Mouse (Mus musculus) central nervous system, embryonic 18 days (tissue): Measurements from ENCODE around the gene Slc9c1. TPM values are rescaled to one million over a fixed set of nuclear protein-coding genes. Genes with fewer than 3 reads are reported as not detected.

ENCODE experiments used
- polyA plus RNA-seq: library from polyadenylated mRNA; depleted of rRNA; stranded (reverse); fragments of >200 nt; gene quantifications from 2 replicates; pipeline ENCODE4 v1.2.3, GENCODE M21; 2012; rRNA removed

Slc9c1 gene
- polyA plus RNA-seq, result not detected in 2 replicates

GRCm38 (mm10) chr16:45535009-45535408, at the start of gene Slc9c1:
Gene Slc9c1, plus strand, starts transcription at chr16:45535309.

DNA sequence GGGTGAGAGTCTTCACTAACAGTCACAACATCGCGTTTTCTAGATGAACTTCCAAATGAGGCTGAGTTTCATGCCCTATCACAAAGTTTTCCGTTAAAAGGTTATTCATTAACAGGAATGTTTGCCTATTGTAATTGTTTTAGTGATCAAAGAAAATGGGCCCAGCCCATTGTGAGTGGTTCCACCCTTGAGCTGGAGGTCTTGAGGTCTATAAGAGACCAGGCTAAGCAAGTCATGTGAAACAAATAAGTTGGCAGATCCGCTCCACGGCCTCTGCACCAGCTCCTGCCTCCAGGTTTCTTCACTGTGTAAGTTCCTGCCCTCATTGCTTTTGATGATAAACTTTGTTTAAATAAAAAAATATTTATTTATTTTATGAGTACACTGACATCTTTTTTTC, 42.2 kb upstream of the Slc9c1 start, which contains the start of gene Gm609:
Gene Gm609, minus strand, starts transcription at position 43 of the 400 bp plus-strand sequence.

DNA sequence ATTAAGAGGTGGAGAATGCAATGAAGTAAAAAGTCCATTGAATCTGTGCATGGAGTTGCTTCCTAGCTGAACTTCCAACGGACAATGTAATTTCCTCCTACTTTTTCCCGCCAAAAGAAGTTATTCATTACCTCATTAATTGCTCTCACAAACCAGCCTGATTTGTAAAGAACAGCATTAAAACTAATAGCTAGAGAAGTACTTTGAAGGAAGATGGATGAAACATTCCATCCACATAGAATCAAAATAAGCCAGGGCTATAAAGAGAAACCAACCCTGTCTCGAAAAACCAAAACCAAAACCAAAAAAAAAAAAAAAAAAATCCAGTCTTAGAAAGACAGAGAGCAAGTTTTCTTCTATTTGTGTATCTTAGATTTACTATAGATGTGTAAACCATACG, 3.2 kb upstream of the Slc9c1 start, which contains the start of gene Gm17783:
Gene Gm17783, minus strand, starts transcription at position 101 of the 400 bp plus-strand sequence.

GRCm38 (mm10) chr16:45610267-45610666, 75.2 kb downstream of the Slc9c1 start, which contains the start of gene Gcsam:
Gene Gcsam, plus strand, starts transcription at chr16:45610380.

GRCm38 (mm10) chr16:45653934-45654332, 118.8 kb downstream of the Slc9c1 start, which contains the start of gene BC016579:
Gene BC016579, minus strand, starts transcription at chr16:45654068.

Other genes starting within 250 kb of the Slc9c1 start
- gene Cd200, start 126.3 kb upstream of the Slc9c1 start, polyA plus RNA-seq, result 317 and 321 TPM in 2 replicates
- gene Gm609, start 42.3 kb upstream of the Slc9c1 start, polyA plus RNA-seq, result not detected in 2 replicates
- not detected in 2 replicates for gene Gm17783, start 3.3 kb upstream of the Slc9c1 start, polyA plus RNA-seq
- gene Gcsam, start 75.1 kb downstream of the Slc9c1 start, polyA plus RNA-seq, result 0.04 TPM in 1 of 2 replicates, not detected in the other
- gene BC016579, start 118.8 kb downstream of the Slc9c1 start, polyA plus RNA-seq, result 0.12 TPM in 2 replicates
- 1.3 and 1.8 TPM in 2 replicates for gene Tmprss7, start 158.3 kb downstream of the Slc9c1 start, polyA plus RNA-seq
- gene Tagln3, start 189.3 kb downstream of the Slc9c1 start, polyA plus RNA-seq, result 337 and 361 TPM in 2 replicates
- gene Abhd10, start 207.6 kb downstream of the Slc9c1 start, polyA plus RNA-seq, result 29.0 and 34.7 TPM in 2 replicates